Mouse (Mus musculus): ENCODE data around the gene 1700016K19Rik. TPM values are rescaled to one million over a fixed set of nuclear protein-coding genes. Genes with fewer than 3 reads are reported as not detected.

Gene 1700016K19Rik
- polyA plus RNA-seq, 1 experiment: 0.40 TPM

GRCm38 (mm10) chr11:76008162-76008561 lies 8.4 kb downstream of the 1700016K19Rik start:
- no peak overlapping the region for H3K4me3 ChIP-seq (replicated peaks)
- H3K4me1 ChIP-seq: peaks cover 3% of the 10 kb centered on the region
- peaks cover 38% of the 10 kb centered on the region for H3K27me3 ChIP-seq (replicated peaks)
- no peaks in the 10 kb centered on the region for H3K9me3 ChIP-seq
- no peaks in the 10 kb centered on the region for H3K36me3 ChIP-seq (replicated peaks; ENCODE audit: low read length)
- no peak for TF ChIP-seq GATA1 (IDR thresholded peaks at IDR 0.05; ENCODE audit: borderline replicate concordance, low read length)
- TF ChIP-seq FLI1 (IDR thresholded peaks at IDR 0.05; ENCODE audit: low read length): no peak

GRCm38 (mm10) chr11:76009101-76009500 lies 9.4 kb downstream of the 1700016K19Rik start:
- H3K4me1 ChIP-seq: no peaks in the 10 kb centered on the region

GRCm38 (mm10) chr11:76010838-76011624 lies 11.3 kb downstream of the 1700016K19Rik start:
- Histone ChIP-seq H3K36me3 (replicated peaks; ENCODE audit: low read length) (no peaks in the 10 kb centered on the region), H3K27me3 (replicated peaks) (peaks cover 50% of the 10 kb centered on the region), H3K4me3 (replicated peaks) (no peak overlapping the region), H3K4me1 (no peaks in the 10 kb centered on the region; the same call in 1 of the 2 replicates), H3K9me3 (no peaks in the 10 kb centered on the region)
- TF ChIP-seq GATA1 (IDR thresholded peaks at IDR 0.05; ENCODE audit: borderline replicate concordance, low read length) (no peak), FLI1 (IDR thresholded peaks at IDR 0.05; ENCODE audit: low read length) (no peak)

More at GRCm38 (mm10) chr11:76009101-76009500, 9.4 kb downstream of the 1700016K19Rik start:
- TF ChIP-seq FLI1 (IDR thresholded peaks at IDR 0.05; ENCODE audit: low read length) (no peak), GATA1 (IDR thresholded peaks at IDR 0.05; ENCODE audit: borderline replicate concordance, low read length) (no peak)
- Histone ChIP-seq H3K4me3 (replicated peaks) (no peak overlapping the region), H3K27me3 (replicated peaks) (peaks cover 38% of the 10 kb centered on the region), H3K36me3 (replicated peaks; ENCODE audit: low read length) (no peaks in the 10 kb centered on the region), H3K9me3 (no peaks in the 10 kb centered on the region)

GRCm38 (mm10) chr11:76015251-76015650 lies 15.5 kb downstream of the 1700016K19Rik start:
- no peaks in the 10 kb centered on the region for H3K36me3 ChIP-seq (replicated peaks; ENCODE audit: low read length)
- H3K27me3 ChIP-seq (replicated peaks): peaks cover 41% of the 10 kb centered on the region
- no peak overlapping the region for H3K4me3 ChIP-seq (replicated peaks)
- TF ChIP-seq FLI1 (IDR thresholded peaks at IDR 0.05; ENCODE audit: low read length) (no peak), GATA1 (IDR thresholded peaks at IDR 0.05; ENCODE audit: borderline replicate concordance, low read length) (no peak)
- H3K4me1 ChIP-seq: peaks cover 4% of the 10 kb centered on the region
- no peaks in the 10 kb centered on the region for H3K9me3 ChIP-seq

GRCm38 (mm10) chr11:76015814-76016213 lies 16.1 kb downstream of the 1700016K19Rik start:
- Histone ChIP-seq H3K9me3 (no peaks in the 10 kb centered on the region), H3K4me1 (peaks cover 6% of the 10 kb centered on the region), H3K27me3 (replicated peaks) (peaks cover 45% of the 10 kb centered on the region), H3K4me3 (replicated peaks) (no peak overlapping the region), H3K36me3 (replicated peaks; ENCODE audit: low read length) (no peaks in the 10 kb centered on the region)
- TF ChIP-seq FLI1 (IDR thresholded peaks at IDR 0.05; ENCODE audit: low read length): no peak
- TF ChIP-seq GATA1 (IDR thresholded peaks at IDR 0.05; ENCODE audit: borderline replicate concordance, low read length): no peak

GRCm38 (mm10) chr11:76019879-76020278 lies 20.2 kb downstream of the 1700016K19Rik start:
- peaks cover 6% of the 10 kb centered on the region for H3K4me1 ChIP-seq
- no peaks in the 10 kb centered on the region for H3K9me3 ChIP-seq
- peaks cover 54% of the 10 kb centered on the region for H3K27me3 ChIP-seq (replicated peaks)
- no peak overlapping the region for H3K4me3 ChIP-seq (replicated peaks)
- TF ChIP-seq FLI1 (IDR thresholded peaks at IDR 0.05; ENCODE audit: low read length) (no peak), GATA1 (IDR thresholded peaks at IDR 0.05; ENCODE audit: borderline replicate concordance, low read length) (no peak)
- no peaks in the 10 kb centered on the region for H3K36me3 ChIP-seq (replicated peaks; ENCODE audit: low read length)

- no peaks in the 10 kb centered on the region for H3K36me3 ChIP-seq (replicated peaks; ENCODE audit: low read length)
- no peak for TF ChIP-seq GATA1 (IDR thresholded peaks at IDR 0.05; ENCODE audit: borderline replicate concordance, low read length)
- no peak for TF ChIP-seq FLI1 (IDR thresholded peaks at IDR 0.05; ENCODE audit: low read length)
- H3K4me3 ChIP-seq (replicated peaks): no peak overlapping the region
- peaks cover 57% of the 10 kb centered on the region for H3K27me3 ChIP-seq (replicated peaks)
- H3K4me1 ChIP-seq: peaks cover 13% of the 10 kb centered on the region
- H3K9me3 ChIP-seq: no peaks in the 10 kb centered on the region
Observed at GRCm38 (mm10) chr11:76020916-76021315, 21.2 kb downstream of the 1700016K19Rik start.

- H3K9me3 ChIP-seq: no peaks in the 10 kb centered on the region
- no peaks in the 10 kb centered on the region for H3K36me3 ChIP-seq (replicated peaks; ENCODE audit: low read length)
- no peak overlapping the region for H3K4me3 ChIP-seq (replicated peaks)
- peaks cover 33% of the 10 kb centered on the region for H3K4me1 ChIP-seq
- peaks cover 81% of the 10 kb centered on the region for H3K27me3 ChIP-seq (replicated peaks)
- TF ChIP-seq GATA1 (IDR thresholded peaks at IDR 0.05; ENCODE audit: borderline replicate concordance, low read length) (no peak), FLI1 (IDR thresholded peaks at IDR 0.05; ENCODE audit: low read length) (no peak)
Observed at GRCm38 (mm10) chr11:76025080-76025583, 25.4 kb downstream of the 1700016K19Rik start.

- H3K4me1 ChIP-seq: peaks cover 33% of the 10 kb centered on the region
- peaks cover 86% of the 10 kb centered on the region for H3K27me3 ChIP-seq (replicated peaks)
- H3K36me3 ChIP-seq (replicated peaks; ENCODE audit: low read length): no peaks in the 10 kb centered on the region
- H3K9me3 ChIP-seq: no peaks in the 10 kb centered on the region
- TF ChIP-seq GATA1 (IDR thresholded peaks at IDR 0.05; ENCODE audit: borderline replicate concordance, low read length) (no peak), FLI1 (IDR thresholded peaks at IDR 0.05; ENCODE audit: low read length) (no peak)
- peak overlapping the region; percentile 93 for H3K4me3 ChIP-seq (replicated peaks)
Observed at GRCm38 (mm10) chr11:76026527-76027138, 26.9 kb downstream of the 1700016K19Rik start.

Data from megakaryocyte, embryonic 14.5 days (primary cell).